Mouse (Mus musculus): ENCODE results near the gene Chsy1. TPM values are rescaled to one million over a fixed set of nuclear protein-coding genes. Genes with fewer than 3 reads are reported as not detected.

Gene Chsy1
- total and polyA plus RNA-seq, 3 experiments = 2.4 to 7.1 (median 4.6) TPM

DNA sequence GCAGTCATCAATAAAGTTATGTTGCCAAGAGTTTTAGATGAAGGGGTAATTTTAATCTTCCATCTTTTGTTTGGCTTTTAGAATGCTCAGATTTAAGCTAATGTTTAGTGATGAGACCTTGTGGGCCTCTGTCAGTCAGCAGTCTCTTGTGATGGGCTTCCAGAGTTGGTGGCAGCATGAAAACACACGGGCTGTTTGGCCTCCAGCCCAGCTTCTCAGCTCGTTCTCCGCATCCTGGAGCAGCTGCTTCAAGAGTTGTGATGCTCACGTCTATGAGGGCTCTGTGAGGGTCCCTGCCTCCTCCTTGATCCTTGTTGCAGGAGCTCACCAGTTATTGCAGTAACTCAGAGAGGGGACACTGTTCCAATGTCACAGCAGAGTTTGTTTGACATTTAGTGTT lies 29.0 kb downstream of the Chsy1 start:
- Histone ChIP-seq H3K9me3 (replicated peaks) (no peaks in the 10 kb centered on the region), H3K27me3 (ENCODE audit: insufficient read depth, low read length) (no peaks in the 10 kb centered on the region), H3K4me1 (ENCODE audit: insufficient read depth, low read depth, low read length) (peaks cover 45% of the 10 kb centered on the region), H3K36me3 (replicated peaks) (peaks cover 36% of the 10 kb centered on the region), H3K4me3 (ENCODE audit: low read depth, low read length) (no peak overlapping the region)
- DNase-seq (ENCODE audit: low spot score) (no peak), ATAC-seq (ENCODE audit: extremely low read depth, insufficient number of reproducible peaks, low FRiP score, poor library complexity, severe bottlenecking) (no peak)
- TF ChIP-seq TAL1 (conservative IDR thresholded peaks at IDR 0.05; ENCODE audit: low read depth, low read length) (no peak), GATA2 (IDR thresholded peaks at IDR 0.05; ENCODE audit: borderline replicate concordance, low read depth, low read length) (no peak), POLR2AphosphoS5 (IDR thresholded peaks at IDR 0.05; ENCODE audit: insufficient replicate concordance, low read depth, low read length) (no peak), GATA1 (IDR thresholded peaks at IDR 0.05; ENCODE audit: borderline replicate concordance, low read length) (no peak), CTCF (IDR thresholded peaks at IDR 0.05; ENCODE audit: low read depth, low read length) (no peak)

DNA sequence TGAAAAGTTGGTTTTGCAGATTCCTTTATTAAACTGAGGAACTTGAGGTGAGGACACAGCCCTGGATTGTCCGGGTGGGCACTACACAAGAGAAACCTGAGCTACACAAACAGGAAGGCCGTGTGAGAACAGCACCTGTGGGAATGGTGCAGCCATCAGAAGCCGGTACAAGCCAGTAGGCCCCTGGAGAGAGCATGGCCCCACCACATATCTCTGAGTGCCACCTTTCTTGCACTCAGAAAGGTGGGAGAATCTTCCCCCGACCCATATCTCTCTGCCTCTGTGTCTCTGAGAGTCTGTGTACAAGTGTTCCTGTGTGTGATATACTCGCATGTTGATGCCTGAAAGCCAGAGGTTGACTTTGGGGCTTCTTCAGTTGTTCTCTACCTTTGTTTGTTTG lies 29.6 kb downstream of the Chsy1 start:
- H3K36me3 ChIP-seq (replicated peaks) = peaks cover 39% of the 10 kb centered on the region
- ATAC-seq (ENCODE audit: extremely low read depth, insufficient number of reproducible peaks, low FRiP score, poor library complexity, severe bottlenecking) (no peak), DNase-seq (ENCODE audit: low spot score) (no peak)
- H3K4me1 ChIP-seq (ENCODE audit: insufficient read depth, low read depth, low read length) = peaks cover 47% of the 10 kb centered on the region
- TF ChIP-seq GATA2 (IDR thresholded peaks at IDR 0.05; ENCODE audit: borderline replicate concordance, low read depth, low read length) (no peak), TAL1 (conservative IDR thresholded peaks at IDR 0.05; ENCODE audit: low read depth, low read length) (no peak), POLR2AphosphoS5 (IDR thresholded peaks at IDR 0.05; ENCODE audit: insufficient replicate concordance, low read depth, low read length) (no peak), CTCF (IDR thresholded peaks at IDR 0.05; ENCODE audit: low read depth, low read length) (no peak)
- no peaks in the 10 kb centered on the region for H3K9me3 ChIP-seq (replicated peaks)
- no peak overlapping the region for H3K4me3 ChIP-seq (ENCODE audit: low read depth, low read length)
- H3K27me3 ChIP-seq (ENCODE audit: insufficient read depth, low read length) = no peaks in the 10 kb centered on the region

DNA sequence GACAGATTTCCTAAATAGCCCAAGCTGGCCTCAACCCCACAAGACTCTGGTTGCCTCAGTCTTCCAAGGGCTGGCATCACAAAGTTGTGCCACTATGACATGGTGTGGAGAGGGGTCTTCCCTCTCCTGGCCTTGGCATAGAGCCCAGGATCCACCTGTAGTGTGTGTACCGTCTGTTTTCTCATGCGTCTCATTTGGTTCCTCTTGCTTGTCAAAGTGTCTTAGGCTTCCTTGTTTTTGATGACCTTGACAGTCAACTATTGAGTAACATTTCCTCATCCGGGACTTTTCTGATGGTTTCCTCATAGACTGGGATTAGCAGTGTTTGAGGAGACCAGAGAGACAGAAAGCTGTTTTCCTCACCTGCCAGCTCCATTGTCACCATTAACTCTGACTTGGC lies 30.8 kb downstream of the Chsy1 start:
- Histone ChIP-seq H3K36me3 (replicated peaks) (peaks cover 43% of the 10 kb centered on the region), H3K27me3 (ENCODE audit: insufficient read depth, low read length) (no peaks in the 10 kb centered on the region), H3K4me1 (ENCODE audit: insufficient read depth, low read depth, low read length) (peaks cover 44% of the 10 kb centered on the region), H3K4me3 (ENCODE audit: low read depth, low read length) (no peak overlapping the region), H3K9me3 (replicated peaks) (no peaks in the 10 kb centered on the region)
- DNase-seq (ENCODE audit: low spot score) (no peak), ATAC-seq (ENCODE audit: extremely low read depth, insufficient number of reproducible peaks, low FRiP score, poor library complexity, severe bottlenecking) (no peak)
- TF ChIP-seq CTCF (IDR thresholded peaks at IDR 0.05; ENCODE audit: low read depth, low read length) = no peak
- no peak for TF ChIP-seq GATA2 (IDR thresholded peaks at IDR 0.05; ENCODE audit: borderline replicate concordance, low read depth, low read length)
- TF ChIP-seq POLR2AphosphoS5 (IDR thresholded peaks at IDR 0.05; ENCODE audit: insufficient replicate concordance, low read depth, low read length) = no peak
- no peak for TF ChIP-seq GATA1 (IDR thresholded peaks at IDR 0.05; ENCODE audit: borderline replicate concordance, low read length)
- no peak for TF ChIP-seq TAL1 (conservative IDR thresholded peaks at IDR 0.05; ENCODE audit: low read depth, low read length)

DNA sequence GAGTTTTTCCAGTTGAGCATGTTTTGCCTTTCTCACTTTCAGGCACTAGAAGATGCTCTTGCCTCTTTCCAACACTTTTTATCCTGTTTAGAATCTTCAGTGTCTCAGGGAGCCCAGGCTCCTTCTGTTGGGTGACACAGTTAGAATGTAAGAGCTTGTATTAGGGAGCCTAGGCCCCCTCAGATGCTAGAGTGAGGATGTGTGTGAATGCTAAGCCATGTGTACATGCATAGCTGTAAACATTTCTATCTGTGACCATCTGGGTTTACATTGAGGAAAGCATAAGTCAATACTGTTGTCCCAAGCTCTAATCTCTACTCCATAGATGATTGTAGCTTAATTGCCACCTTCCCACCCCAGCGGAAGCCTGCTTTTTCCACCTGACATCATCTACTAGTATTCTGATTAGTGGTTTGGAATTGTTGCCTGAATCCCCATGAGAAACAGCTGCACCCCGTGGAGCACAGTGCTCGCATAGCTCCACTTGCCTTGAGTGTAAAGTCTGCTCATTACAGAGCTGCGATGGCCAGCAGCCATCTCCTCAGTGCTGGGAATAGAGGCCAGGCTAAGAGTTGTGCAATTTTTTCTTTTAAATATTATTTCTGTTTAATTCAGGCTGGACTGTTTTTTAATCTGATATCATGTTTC lies 31.7 kb downstream of the Chsy1 start:
- Histone ChIP-seq H3K9me3 (replicated peaks) (no peaks in the 10 kb centered on the region), H3K4me3 (ENCODE audit: low read depth, low read length) (no peak overlapping the region), H3K27me3 (ENCODE audit: insufficient read depth, low read length) (no peaks in the 10 kb centered on the region), H3K36me3 (replicated peaks) (peaks cover 43% of the 10 kb centered on the region), H3K4me1 (ENCODE audit: insufficient read depth, low read depth, low read length) (peaks cover 34% of the 10 kb centered on the region)
- ATAC-seq (ENCODE audit: extremely low read depth, insufficient number of reproducible peaks, low FRiP score, poor library complexity, severe bottlenecking) = no peak
- DNase-seq (ENCODE audit: low spot score) = no peak
- TF ChIP-seq GATA1 (IDR thresholded peaks at IDR 0.05; ENCODE audit: borderline replicate concordance, low read length) (no peak), TAL1 (conservative IDR thresholded peaks at IDR 0.05; ENCODE audit: low read depth, low read length) (no peak), GATA2 (IDR thresholded peaks at IDR 0.05; ENCODE audit: borderline replicate concordance, low read depth, low read length) (no peak), CTCF (IDR thresholded peaks at IDR 0.05; ENCODE audit: low read depth, low read length) (no peak), POLR2AphosphoS5 (IDR thresholded peaks at IDR 0.05; ENCODE audit: insufficient replicate concordance, low read depth, low read length) (no peak)

DNA sequence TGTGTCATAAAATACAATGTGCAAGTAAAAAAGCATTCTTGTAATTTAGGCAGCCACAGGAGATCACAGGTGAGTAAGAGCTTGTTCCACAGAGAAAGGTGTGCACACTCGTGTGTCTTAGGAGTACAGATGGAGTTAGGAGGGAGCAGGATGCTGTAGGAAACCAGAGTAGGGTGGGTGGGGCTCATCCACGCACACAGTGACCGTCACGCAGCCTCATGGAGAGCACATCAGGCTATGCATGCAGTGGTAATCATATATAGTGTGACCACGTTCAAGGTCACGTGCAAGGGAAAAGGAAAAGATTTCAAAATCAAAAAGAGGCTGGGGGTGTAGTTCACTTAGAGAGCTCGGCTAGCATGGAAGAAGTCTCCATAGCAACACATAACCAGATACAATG lies 33.2 kb downstream of the Chsy1 start:
- no peak for ATAC-seq (ENCODE audit: extremely low read depth, insufficient number of reproducible peaks, low FRiP score, poor library complexity, severe bottlenecking)
- H3K27me3 ChIP-seq (ENCODE audit: insufficient read depth, low read length) = no peaks in the 10 kb centered on the region
- DNase-seq (ENCODE audit: low spot score) = no peak
- H3K4me3 ChIP-seq (ENCODE audit: low read depth, low read length) = no peak overlapping the region
- peaks cover 46% of the 10 kb centered on the region for H3K36me3 ChIP-seq (replicated peaks)
- H3K4me1 ChIP-seq (ENCODE audit: insufficient read depth, low read depth, low read length) = peaks cover 21% of the 10 kb centered on the region
- H3K9me3 ChIP-seq (replicated peaks) = no peaks in the 10 kb centered on the region
- no peak for TF ChIP-seq CTCF (IDR thresholded peaks at IDR 0.05; ENCODE audit: low read depth, low read length)
- TF ChIP-seq GATA2 (IDR thresholded peaks at IDR 0.05; ENCODE audit: borderline replicate concordance, low read depth, low read length) = no peak
- no peak for TF ChIP-seq POLR2AphosphoS5 (IDR thresholded peaks at IDR 0.05; ENCODE audit: insufficient replicate concordance, low read depth, low read length)
- TF ChIP-seq GATA1 (IDR thresholded peaks at IDR 0.05; ENCODE audit: borderline replicate concordance, low read length) = no peak
- no peak for TF ChIP-seq TAL1 (conservative IDR thresholded peaks at IDR 0.05; ENCODE audit: low read depth, low read length)

DNA sequence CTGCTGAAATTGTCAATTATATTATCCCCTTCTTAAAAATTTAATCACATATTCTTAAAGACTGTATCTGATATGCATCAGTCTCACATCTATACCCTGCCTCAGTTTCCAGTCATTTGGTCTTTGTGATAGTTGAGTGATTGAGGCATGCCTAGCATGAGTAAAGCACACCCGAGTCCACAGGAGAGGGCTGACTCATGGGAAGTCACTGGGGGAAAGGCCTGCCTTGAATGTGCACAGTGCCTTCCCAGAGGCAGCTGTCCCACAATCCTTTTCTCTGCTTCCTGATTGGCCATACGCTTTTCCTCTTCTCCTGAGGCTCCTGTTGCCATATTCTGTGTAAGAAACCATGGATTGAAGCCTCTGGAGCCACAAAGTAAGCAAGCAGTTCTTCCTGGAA lies 35.2 kb downstream of the Chsy1 start:
- Histone ChIP-seq H3K27me3 (ENCODE audit: insufficient read depth, low read length) (no peaks in the 10 kb centered on the region), H3K4me3 (ENCODE audit: low read depth, low read length) (no peak overlapping the region), H3K4me1 (ENCODE audit: insufficient read depth, low read depth, low read length) (peaks cover 12% of the 10 kb centered on the region), H3K36me3 (replicated peaks) (peaks cover 44% of the 10 kb centered on the region), H3K9me3 (replicated peaks) (no peaks in the 10 kb centered on the region)
- TF ChIP-seq CTCF (IDR thresholded peaks at IDR 0.05; ENCODE audit: low read depth, low read length) (no peak), GATA2 (IDR thresholded peaks at IDR 0.05; ENCODE audit: borderline replicate concordance, low read depth, low read length) (no peak), TAL1 (conservative IDR thresholded peaks at IDR 0.05; ENCODE audit: low read depth, low read length) (no peak)
- ATAC-seq (ENCODE audit: extremely low read depth, insufficient number of reproducible peaks, low FRiP score, poor library complexity, severe bottlenecking) = no peak
- DNase-seq (ENCODE audit: low spot score) = no peak
